In genomic region chr11:23762635-23763034, GRCm38 (mm10) we compare ENCODE assay signal across 21 mouse cellular contexts.
"Had no signal": no experiment of that assay in that cellular context is flagged by ENCODE, and none has a peak within 500 bp of the region (broad histone marks: within the 10 kb centered on the region; RNA-seq: fewer than 3 reads in every experiment).

No protein-coding gene starts in this region.

- H3K36me3 ChIP-seq: kidney, embryonic 15.5 days; limb, embryonic 13.5 days; liver, embryonic 12.5 days; liver, embryonic 15.5 days; lung, embryonic 15.5 days; midbrain, embryonic 12.5 days; midbrain, embryonic 15.5 days had no signal

- ATAC-seq: liver, embryonic 12.5 days; midbrain, embryonic 15.5 days had no signal

- H3K4me1 ChIP-seq: kidney, embryonic 15.5 days; limb, embryonic 13.5 days; liver, embryonic 12.5 days; liver, embryonic 15.5 days; lung, embryonic 15.5 days; midbrain, embryonic 12.5 days; midbrain, embryonic 15.5 days had no signal

- H3K27me3 ChIP-seq: kidney, embryonic 15.5 days; limb, embryonic 13.5 days; liver, embryonic 12.5 days; liver, embryonic 15.5 days; lung, embryonic 15.5 days; midbrain, embryonic 12.5 days; midbrain, embryonic 15.5 days had no signal

- DNase-seq: kidney, adult 8-10 months; kidney, postnatal 10 days; kidney, postnatal 36 days; layer of hippocampus, postnatal 36 days; left cerebral cortex, postnatal 4 days; liver; lung, adult 18-20 months; lung, postnatal 10 days; lung, postnatal 36 days; thymus, adult 2 months; thymus, postnatal 14 days; thymus, postnatal 4 days had no signal

- H3K4me3 ChIP-seq: kidney, embryonic 15.5 days; left cerebral cortex, adult 2 months; limb, embryonic 13.5 days; liver, embryonic 12.5 days; liver, embryonic 15.5 days; lung, embryonic 15.5 days; midbrain, embryonic 12.5 days; midbrain, embryonic 15.5 days had no signal

- H3K9me3 ChIP-seq: kidney, embryonic 15.5 days; limb, embryonic 13.5 days; liver, embryonic 12.5 days; liver, embryonic 15.5 days; lung, embryonic 15.5 days; midbrain, embryonic 12.5 days; midbrain, embryonic 15.5 days had no signal

- H3K27ac ChIP-seq: kidney, embryonic 15.5 days; left cerebral cortex, adult 2 months; limb, embryonic 13.5 days; liver, embryonic 12.5 days; liver, embryonic 15.5 days; lung, embryonic 15.5 days; midbrain, embryonic 12.5 days; midbrain, embryonic 15.5 days; stomach, postnatal 0 days had no signal
